Mouse (Mus musculus): ENCODE measurements at regions not wholly inside any gene's neighbourhood (a gene's known extent, or its start where the extent isn't known, plus 50 kb on each side); places are given as distances from the start of the nearest gene placed in this dataset.

GRCm38 (mm10) chr6:66078769-66079168, 126.4 kb downstream of the 4930544G11Rik start:
- no peak for TF ChIP-seq GATA1 (IDR thresholded peaks at IDR 0.05; ENCODE audit: low read length)
- no peak for TF ChIP-seq TAL1 (IDR thresholded peaks at IDR 0.05; ENCODE audit: low read length)

All from erythroblast, embryonic 14.5 days (primary cell).